41 mouse cellular contexts compared by ENCODE assay signal in genomic region chr3:64898610-64899009, GRCm38 (mm10). TPM values are rescaled to one million over a fixed set of nuclear protein-coding genes. Genes with fewer than 3 reads are reported as not detected.
DNase-seq lines count a peak whose midpoint lies in the region; ATAC-seq and TF ChIP-seq lines count a peak whose summit lies in the region.
"Had no signal": no experiment of that assay in that cellular context is flagged by ENCODE, and none has a peak within 500 bp of the region (broad histone marks: within the 10 kb centered on the region; RNA-seq: fewer than 3 reads in every experiment).

No protein-coding gene starts in this region.

- H3K9me3 ChIP-seq in hindbrain, embryonic 16.5 days (ENCODE audit: control insufficient read depth, low read length), result no peaks in the 10 kb centered on the region
- H3K9me3 ChIP-seq in heart, embryonic 12.5 days (replicated peaks), result no peaks in the 10 kb centered on the region
- H3K9me3 ChIP-seq: forebrain, embryonic 13.5 days; hindbrain, embryonic 10.5 days; megakaryocyte, embryonic 14.5 days; midbrain, embryonic 12.5 days had no signal

- no peak overlapping the region for H3K4me3 ChIP-seq in layer of hippocampus, adult 2 months
- no peak overlapping the region for H3K4me3 ChIP-seq in hindbrain, embryonic 16.5 days (ENCODE audit: low read length)
- H3K4me3 ChIP-seq in heart, embryonic 12.5 days, result no peak overlapping the region
- H3K4me3 ChIP-seq: forebrain, embryonic 13.5 days; hindbrain, embryonic 10.5 days; megakaryocyte, embryonic 14.5 days; midbrain, embryonic 12.5 days had no signal

- H3K27me3 ChIP-seq in hindbrain, embryonic 16.5 days (replicated peaks; ENCODE audit: control insufficient read depth, insufficient read depth, low read length), result no peaks in the 10 kb centered on the region
- no peaks in the 10 kb centered on the region for H3K27me3 ChIP-seq in heart, embryonic 12.5 days (replicated peaks)
- H3K27me3 ChIP-seq: forebrain, embryonic 13.5 days; megakaryocyte, embryonic 14.5 days; midbrain, embryonic 12.5 days had no signal

- no peak overlapping the region for H3K9ac ChIP-seq in hindbrain, embryonic 16.5 days (ENCODE audit: low read depth, low read length)
- H3K9ac ChIP-seq in heart, embryonic 12.5 days, result no peak overlapping the region
- H3K9ac ChIP-seq: forebrain, embryonic 13.5 days; liver, embryonic 14.5 days; midbrain, embryonic 12.5 days had no signal

- DNase-seq in layer of hippocampus, adult 2 months (ENCODE audit: low spot score in 2 of 2), result no peak
- no peak for DNase-seq in layer of hippocampus, adult 8-10 months (ENCODE audit: low spot score in 2 of 2)
- peak; percentile 20 for DNase-seq in retina, embryonic 14.5 days (ENCODE audit: low spot score)
- no peak for DNase-seq in retina, postnatal 1 day
- peak; percentile 24 for DNase-seq in NIH3T3 (ENCODE audit: low read depth)
- DNase-seq: adrenal gland, adult 8-10 months; cerebellum, adult 8-10 months; cerebellum, postnatal 36 days; gastrocnemius, postnatal 14 days; heart, adult 11 months; heart, postnatal 14 days; kidney, adult 9 months; kidney, postnatal 14 days; liver; lung, postnatal 4 days; right cerebral cortex, adult 18-20 months; spleen, adult 18-20 months; thymus, adult 18-20 months; thymus, postnatal 36 days had no signal

- peak; percentile 51 for TF ChIP-seq CTCF in layer of hippocampus, adult 2 months (conservative IDR thresholded peaks at IDR 0.05)

- ATAC-seq in hindbrain, embryonic 16.5 days, result no peak
- no peak for ATAC-seq in heart, embryonic 12.5 days (ENCODE audit: insufficient number of reproducible peaks, low FRiP score)
- ATAC-seq: activated CD4-positive, CD25-positive, alpha-beta regulatory T cell, adult 4 months; forebrain, embryonic 13.5 days; hindbrain, postnatal 0 days; intestine, embryonic 16.5 days had no signal

- H3K27ac ChIP-seq in layer of hippocampus, adult 2 months, result no peak overlapping the region
- H3K27ac ChIP-seq in hindbrain, embryonic 16.5 days (ENCODE audit: low read depth, low read length), result no peak overlapping the region
- H3K27ac ChIP-seq in heart, embryonic 12.5 days (ENCODE audit: poor library complexity, severe bottlenecking), result no peak overlapping the region
- H3K27ac ChIP-seq: forebrain, embryonic 13.5 days; hindbrain, embryonic 10.5 days; hindbrain, postnatal 0 days; liver, embryonic 14.5 days; midbrain, embryonic 12.5 days had no signal

- 60% methylated on average over 2 of the region's 2 CpGs for WGBS in hindbrain, embryonic 16.5 days
- WGBS in heart, embryonic 12.5 days, result 58% methylated on average over 2 of the region's 2 CpGs

- no peak overlapping the region for H3K4me2 ChIP-seq in hindbrain, embryonic 16.5 days (ENCODE audit: low read length)
- H3K4me2 ChIP-seq in heart, embryonic 12.5 days, result no peak overlapping the region
- H3K4me2 ChIP-seq: forebrain, embryonic 13.5 days; midbrain, embryonic 12.5 days had no signal

- no peaks in the 10 kb centered on the region for H3K4me1 ChIP-seq in hindbrain, embryonic 16.5 days (ENCODE audit: control insufficient read depth, insufficient read depth, low read depth, low read length)
- H3K4me1 ChIP-seq in heart, embryonic 12.5 days (replicated peaks), result no peaks in the 10 kb centered on the region
- H3K4me1 ChIP-seq: forebrain, embryonic 13.5 days; hindbrain, embryonic 10.5 days; megakaryocyte, embryonic 14.5 days; midbrain, embryonic 12.5 days had no signal

- no peaks in the 10 kb centered on the region for H3K36me3 ChIP-seq in hindbrain, embryonic 16.5 days (ENCODE audit: control insufficient read depth, insufficient read depth, low read length)
- no peaks in the 10 kb centered on the region for H3K36me3 ChIP-seq in heart, embryonic 12.5 days
- H3K36me3 ChIP-seq: hindbrain, embryonic 10.5 days; midbrain, embryonic 12.5 days had no signal

RNA-seq across cellular contexts. Expression of gene Vmn2r7, which starts 54.0 kb away (rescaled TPM):
- not detected for total RNA-seq in layer of hippocampus, adult 2 months (2021)
- not detected for total RNA-seq in layer of hippocampus, adult 8-10 months (2022)
- polyA plus RNA-seq in hindbrain, embryonic 16.5 days (2015; fragmentation: Nextera tagmentation; extraction: Ambion mirVana), result not detected in 2 replicates
- polyA plus RNA-seq in heart, embryonic 12.5 days (2016; fragmentation: Nextera tagmentation; extraction: Ambion mirVana), result not detected in 2 replicates
- total RNA-seq: adrenal gland, adult 8-10 months; adrenal gland, postnatal 4 days; gastrocnemius, postnatal 14 days; heart, postnatal 14 days; layer of hippocampus, postnatal 25 days; left cerebral cortex, postnatal 10 days; MEL; monocyte, adult 5-6 weeks had no signal
- polyA plus RNA-seq: activated CD4-positive, CD25-positive, alpha-beta regulatory T cell, adult 4 months; C2C12; embryonic facial prominence, embryonic 11.5 days; forebrain, embryonic 13.5 days; heart, embryonic 14.5 days; hindbrain, embryonic 10.5 days; hindbrain, postnatal 0 days; intestine, embryonic 16.5 days; limb, embryonic 11.5 days; liver, embryonic 14.5 days; lung, embryonic 16.5 days; midbrain, embryonic 12.5 days; neural tube, embryonic 14.5 days; stomach, embryonic 16.5 days had no signal

Comparison
In these comparisons a context has a peak if more than half of its experiments do, and no peak if none do; other contexts are left out.
1. DNase-seq: peak in retina, embryonic 14.5 days (single experiment) and NIH3T3 (single experiment); none in layer of hippocampus, adult 2 months (0 of 2), layer of hippocampus, adult 8-10 months (0 of 2) and retina, postnatal 1 day (single experiment).